Mouse (Mus musculus) right cerebral cortex, postnatal 14 days (tissue): ENCODE results near the gene 4930556J24Rik.
A peak's percentile ranks its signal among the peaks of the same experiment; 100 is the strongest.
"Not testable (repeated sequence)": the region's sequence is repeated elsewhere in the genome, so short reads cannot be mapped to it uniquely, and the experiment has no call there.

ENCODE experiments used
- DNase-seq: peaks from one replicate; pipeline ENCODE4 v3.0.0; 2022

The 4930556J24Rik gene

GRCm38 (mm10) chr11:3920476-3920875 lies 56.1 kb downstream of the 4930556J24Rik start:
- no peak for DNase-seq

- no peak for DNase-seq
These were observed 57.8 kb downstream of the 4930556J24Rik start for GRCm38 (mm10) chr11:3918738-3919137.

GRCm38 (mm10) chr11:3914109-3914840 lies 62.3 kb downstream of the 4930556J24Rik start, which contains the start of gene Slc35e4:
Slc35e4 (minus strand) TSS chr11:3914664.
- DNase-seq: peak; percentile 88

- DNase-seq: peak; percentile 93
These were observed 63.1 kb downstream of the 4930556J24Rik start for GRCm38 (mm10) chr11:3913316-3914108.

- peak; percentile 43 for DNase-seq
These were observed 63.7 kb downstream of the 4930556J24Rik start for GRCm38 (mm10) chr11:3912875-3913271.

GRCm38 (mm10) chr11:3912100-3912874 lies 64.3 kb downstream of the 4930556J24Rik start:
- DNase-seq: peak; percentile 49

GRCm38 (mm10) chr11:3911440-3911839 lies 65.1 kb downstream of the 4930556J24Rik start:
- DNase-seq: not testable (repeated sequence)

- no peak for DNase-seq
These were observed 65.9 kb downstream of the 4930556J24Rik start for GRCm38 (mm10) chr11:3910513-3911310.

- no peak for DNase-seq
These were observed 67.3 kb downstream of the 4930556J24Rik start for GRCm38 (mm10) chr11:3909236-3909635.

- no peak for DNase-seq
These were observed 71.1 kb downstream of the 4930556J24Rik start for GRCm38 (mm10) chr11:3905446-3905845.

- DNase-seq: no peak
These were observed 71.9 kb downstream of the 4930556J24Rik start for GRCm38 (mm10) chr11:3904673-3905072.

GRCm38 (mm10) chr11:3903046-3903445 lies 73.5 kb downstream of the 4930556J24Rik start:
- DNase-seq: peak; percentile 67

GRCm38 (mm10) chr11:3902516-3902915 lies 74.1 kb downstream of the 4930556J24Rik start:
- no peak for DNase-seq

- DNase-seq: no peak
These were observed 76.3 kb downstream of the 4930556J24Rik start for GRCm38 (mm10) chr11:3900296-3900695.

GRCm38 (mm10) chr11:3895933-3896332 lies 80.6 kb downstream of the 4930556J24Rik start:
- no peak for DNase-seq

GRCm38 (mm10) chr11:3895458-3895857 lies 81.1 kb downstream of the 4930556J24Rik start:
- no peak for DNase-seq

GRCm38 (mm10) chr11:3894406-3895281 lies 81.9 kb downstream of the 4930556J24Rik start, which contains the start of the genes 4921536K21Rik and Dusp18:
4921536K21Rik (minus strand) TSS chr11:3895098.
Dusp18 (plus strand) TSS chr11:3895240.
- peak; percentile 94 for DNase-seq

- no peak for DNase-seq
These were observed 82.6 kb downstream of the 4930556J24Rik start for GRCm38 (mm10) chr11:3893970-3894369.
